Mouse (Mus musculus) skeletal muscle tissue, postnatal 0 days (tissue): ENCODE results near the gene Hist1h3e. TPM values are rescaled to one million over a fixed set of nuclear protein-coding genes. Genes with fewer than 3 reads are reported as not detected.

ENCODE experiments used
- microRNA-seq, 2 experiments: library from miRNA; unstranded; fragments of <30 nt; microRNA quantifications; one replicate each; pipeline ENCODE4; 2016
- polyA plus RNA-seq: library from polyadenylated mRNA; unstranded; fragments of >200 nt; fragmentation: Nextera tagmentation; extraction: Ambion mirVana; gene quantifications from 2 replicates; pipeline ENCODE4 v1.2.1, GENCODE M21; 2015

The Hist1h3e gene
- polyA plus RNA-seq, 1 experiment from 2014 or later = 2.3 TPM

Small RNAs within 50 kb of the gene (microRNA-seq; reads per million reads assigned to microRNA genes)
- 0 reads per million in 2 experiments for gene Gm44297
- 0 reads per million in 2 experiments for gene Gm44359
- 0 reads per million in 2 experiments for gene Gm44394
- gene n-TStga1 = 0.10 to 0.42 reads per million in 2 experiments

Other genes starting within 250 kb of the Hist1h3e start
- gene Zfp322a, start 193.2 kb downstream of the Hist1h3e start, polyA plus RNA-seq = 18.7 and 18.8 TPM in 2 replicates
- gene Abt1, start 138.5 kb downstream of the Hist1h3e start, polyA plus RNA-seq = 8.7 and 9.1 TPM in 2 replicates
- not detected in 2 replicates for gene Btn1a1, start 96.5 kb downstream of the Hist1h3e start, polyA plus RNA-seq
- 0.07 TPM in 1 of 2 replicates, not detected in the other for gene Btn2a2, start 73.5 kb downstream of the Hist1h3e start, polyA plus RNA-seq
- 38.5 and 44.1 TPM in 2 replicates for gene Hist1h4h, start 31.3 kb downstream of the Hist1h3e start, polyA plus RNA-seq
- gene Hist1h2af, start 28.5 kb downstream of the Hist1h3e start, polyA plus RNA-seq = 1.8 and 3.4 TPM in 2 replicates
- 1.00 and 1.2 TPM in 2 replicates for gene Hist1h3g, start 26.9 kb downstream of the Hist1h3e start, polyA plus RNA-seq
- 0.44 and 0.72 TPM in 2 replicates for gene Hist1h2bh, start 19.0 kb downstream of the Hist1h3e start, polyA plus RNA-seq
- 0.50 and 0.59 TPM in 2 replicates for gene Hist1h3f, start 18.3 kb downstream of the Hist1h3e start, polyA plus RNA-seq
- 0.80 TPM in 1 of 2 replicates, not detected in the other for gene Hist1h4f, start 10.7 kb downstream of the Hist1h3e start, polyA plus RNA-seq
- 0.58 and 0.85 TPM in 2 replicates for gene Hist1h1d, start 9.1 kb downstream of the Hist1h3e start, polyA plus RNA-seq
- gene Hist1h2ae, start 8.9 kb upstream of the Hist1h3e start, polyA plus RNA-seq = 20.1 and 21.8 TPM in 2 replicates
- gene Hist1h2bg, start 9.0 kb upstream of the Hist1h3e start, polyA plus RNA-seq = 3.8 and 4.3 TPM in 2 replicates
- gene Hist1h2bf, start 11.8 kb upstream of the Hist1h3e start, polyA plus RNA-seq = 1.8 and 2.3 TPM in 2 replicates
- gene Hist1h2ad, start 12.0 kb upstream of the Hist1h3e start, polyA plus RNA-seq = 0.91 TPM in 2 replicates
- 4.4 and 4.9 TPM in 2 replicates for gene Hist1h3d, start 13.4 kb upstream of the Hist1h3e start, polyA plus RNA-seq
- gene Hist1h4d, start 19.2 kb upstream of the Hist1h3e start, polyA plus RNA-seq = 25.5 and 29.4 TPM in 2 replicates
- gene Hist1h2be, start 58.8 kb upstream of the Hist1h3e start, polyA plus RNA-seq = 4.5 and 5.7 TPM in 2 replicates
- 12.7 and 15.0 TPM in 2 replicates for gene Hist1h1e, start 60.2 kb upstream of the Hist1h3e start, polyA plus RNA-seq
- gene Hist1h2ac, start 121.6 kb upstream of the Hist1h3e start, polyA plus RNA-seq = 0.88 and 1.4 TPM in 2 replicates
- gene Hist1h2bc, start 121.8 kb upstream of the Hist1h3e start, polyA plus RNA-seq = 186 and 234 TPM in 2 replicates
- not detected in 2 replicates for gene Hist1h1t, start 133.4 kb upstream of the Hist1h3e start, polyA plus RNA-seq
- gene Hist1h4c, start 136.1 kb upstream of the Hist1h3e start, polyA plus RNA-seq = 1.3 and 2.7 TPM in 2 replicates
- gene Hfe, start 148.5 kb upstream of the Hist1h3e start, polyA plus RNA-seq = 9.6 and 16.8 TPM in 2 replicates
- 191 and 322 TPM in 2 replicates for gene Hist1h1c, start 176.4 kb upstream of the Hist1h3e start, polyA plus RNA-seq
- gene Hist1h3c, start 183.2 kb upstream of the Hist1h3e start, polyA plus RNA-seq = 0.67 and 1.1 TPM in 2 replicates
- 0.82 and 1.4 TPM in 2 replicates for gene Hist1h2bb, start 184.4 kb upstream of the Hist1h3e start, polyA plus RNA-seq
- gene Hist1h2ab, start 188.8 kb upstream of the Hist1h3e start, polyA plus RNA-seq = 10.2 and 10.4 TPM in 2 replicates
- gene Hist1h3b, start 189.9 kb upstream of the Hist1h3e start, polyA plus RNA-seq = 2.4 and 4.3 TPM in 2 replicates
- 0.83 TPM in 1 of 2 replicates, not detected in the other for gene Hist1h4b, start 194.6 kb upstream of the Hist1h3e start, polyA plus RNA-seq
- 0.61 and 1.1 TPM in 2 replicates for gene Hist1h4a, start 198.9 kb upstream of the Hist1h3e start, polyA plus RNA-seq
- gene Hist1h3a, start 200.0 kb upstream of the Hist1h3e start, polyA plus RNA-seq = 0.85 and 1.7 TPM in 2 replicates
- gene Hist1h1a, start 201.3 kb upstream of the Hist1h3e start, polyA plus RNA-seq = 1.2 and 2.0 TPM in 2 replicates
- gene Trim38, start 207.5 kb upstream of the Hist1h3e start, polyA plus RNA-seq = 0.34 and 0.38 TPM in 2 replicates
- gene Slc17a2, start 244.6 kb upstream of the Hist1h3e start, polyA plus RNA-seq = not detected in 2 replicates